Comparison of ENCODE assay signal across 26 mouse cellular contexts in the genomic region with DNA sequence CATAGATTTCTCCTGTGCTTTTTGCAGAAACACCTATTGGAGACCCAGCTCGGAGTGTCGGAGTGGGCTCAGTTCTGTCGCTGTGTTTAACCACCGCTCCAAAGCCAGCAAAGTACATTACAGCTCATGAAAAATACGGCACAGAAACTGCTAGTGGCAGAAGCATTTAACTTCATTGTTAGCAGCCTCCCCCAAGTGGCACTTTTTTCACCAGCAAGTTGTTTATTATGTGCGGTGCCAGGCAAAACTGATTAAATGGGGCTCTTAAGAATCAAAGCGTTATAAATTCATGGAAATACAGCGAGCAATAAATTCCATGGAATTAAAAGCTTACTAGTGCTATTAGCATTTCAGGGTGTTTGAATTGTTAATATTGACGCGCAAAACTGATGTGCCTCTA.
DNase-seq lines count a peak whose midpoint lies in the region; ATAC-seq and TF ChIP-seq lines count a peak whose summit lies in the region.
"Had no signal": no experiment of that assay in that cellular context is flagged by ENCODE, and none has a peak within 500 bp of the region (broad histone marks: within the 10 kb centered on the region; RNA-seq: fewer than 3 reads in every experiment).

No protein-coding gene starts in this region.

- intact Hi-C loops in heart, postnatal 14 days (cut with DNase I) = no loop called here

- no peaks in the 10 kb centered on the region; the same call in 1 of the 2 replicates for H3K4me1 ChIP-seq in forebrain, embryonic 14.5 days (ENCODE audit: control insufficient read depth, insufficient read depth, low read length)
- peaks cover 8% of the 10 kb centered on the region for H3K4me1 ChIP-seq in forebrain, embryonic 12.5 days
- H3K4me1 ChIP-seq in midbrain, embryonic 14.5 days (ENCODE audit: control insufficient read depth, insufficient read depth, low read length) = 0 out of 2 replicates have a peak, but pooled peaks cover 4% of the 10 kb centered on the region
- peaks cover 5% of the 10 kb centered on the region for H3K4me1 ChIP-seq in midbrain, embryonic 16.5 days (ENCODE audit: control insufficient read depth, insufficient read depth, low read length)
- H3K4me1 ChIP-seq: hindbrain, embryonic 15.5 days had no signal

- no peak for ATAC-seq in forebrain, embryonic 14.5 days
- ATAC-seq in forebrain, embryonic 12.5 days (ENCODE audit: low FRiP score) = no peak
- no peak for ATAC-seq in midbrain, embryonic 14.5 days (ENCODE audit: low FRiP score, low TSS enrichment)
- no peak for ATAC-seq in midbrain, embryonic 16.5 days
- ATAC-seq: activated CD4-positive, CD25-positive, alpha-beta regulatory T cell, adult 4 months; forebrain, embryonic 16.5 days; inflammation-experienced regulatory T-cells, adult 6 months; intestine, embryonic 16.5 days had no signal

- H3K4me3 ChIP-seq in forebrain, embryonic 14.5 days (ENCODE audit: low read depth, low read length) = no peak overlapping the region
- no peak overlapping the region for H3K4me3 ChIP-seq in forebrain, embryonic 12.5 days (replicated peaks)
- no peak overlapping the region for H3K4me3 ChIP-seq in layer of hippocampus, adult 2 months
- H3K4me3 ChIP-seq in midbrain, embryonic 14.5 days (replicated peaks; ENCODE audit: low read depth, low read length) = no peak overlapping the region
- H3K4me3 ChIP-seq in midbrain, embryonic 16.5 days (ENCODE audit: low read depth, low read length) = no peak overlapping the region
- H3K4me3 ChIP-seq: heart, embryonic 12.5 days; heart, embryonic 15.5 days; hindbrain, embryonic 15.5 days had no signal

- no peak overlapping the region for H3K9ac ChIP-seq in forebrain, embryonic 14.5 days (ENCODE audit: low read length)
- no peak overlapping the region for H3K9ac ChIP-seq in forebrain, embryonic 12.5 days
- H3K9ac ChIP-seq in midbrain, embryonic 14.5 days (replicated peaks; ENCODE audit: low read length) = no peak overlapping the region
- H3K9ac ChIP-seq in midbrain, embryonic 16.5 days (ENCODE audit: low read depth, low read length) = no peak overlapping the region
- H3K9ac ChIP-seq: heart, embryonic 12.5 days; heart, embryonic 15.5 days; hindbrain, embryonic 15.5 days had no signal

- H3K36me3 ChIP-seq in forebrain, embryonic 14.5 days (ENCODE audit: control insufficient read depth, insufficient read depth, low read length) = no peaks in the 10 kb centered on the region
- no peaks in the 10 kb centered on the region for H3K36me3 ChIP-seq in forebrain, embryonic 12.5 days (replicated peaks)
- H3K36me3 ChIP-seq in midbrain, embryonic 14.5 days (ENCODE audit: control insufficient read depth, insufficient read depth, low read length) = no peaks in the 10 kb centered on the region
- H3K36me3 ChIP-seq in midbrain, embryonic 16.5 days (ENCODE audit: control insufficient read depth, insufficient read depth, low read length) = no peaks in the 10 kb centered on the region
- H3K36me3 ChIP-seq: heart, embryonic 15.5 days; hindbrain, embryonic 15.5 days had no signal

- no peak overlapping the region for H3K4me2 ChIP-seq in forebrain, embryonic 14.5 days (ENCODE audit: low read length)
- no peak overlapping the region for H3K4me2 ChIP-seq in forebrain, embryonic 12.5 days
- no peak overlapping the region for H3K4me2 ChIP-seq in midbrain, embryonic 14.5 days (ENCODE audit: low read length)
- no peak overlapping the region for H3K4me2 ChIP-seq in midbrain, embryonic 16.5 days (ENCODE audit: low read length)
- H3K4me2 ChIP-seq: heart, embryonic 12.5 days; heart, embryonic 15.5 days; hindbrain, embryonic 15.5 days had no signal

- DNase-seq in forebrain, embryonic 14.5 days (ENCODE audit: low spot score) = peak; percentile 42
- no peak for DNase-seq in layer of hippocampus, adult 2 months (ENCODE audit: low spot score in 2 of 2)
- DNase-seq in layer of hippocampus, adult 9-11 months = no peak
- peak; percentile 59 for DNase-seq in midbrain, embryonic 14.5 days
- DNase-seq in forelimb bud, embryonic 11.5 days (ENCODE audit: low read depth, low spot score) = peak; percentile 16
- DNase-seq in heart, postnatal 14 days = no peak
- DNase-seq: adrenal gland, adult 8-10 months; adrenal gland, postnatal 36 days; cerebellum, adult 11-12 months; cerebellum, adult 8-10 months; cerebellum, postnatal 10 days; cerebellum, postnatal 36 days; embryo, embryonic 11 days; gastrocnemius, postnatal 25 days; heart, adult 18-20 months; heart, postnatal 10 days; heart, postnatal 4 days had no signal

- WGBS in forebrain, embryonic 14.5 days = 56% methylated on average over 10 of the region's 10 CpGs
- WGBS in forebrain, embryonic 12.5 days = 77% methylated on average over 10 of the region's 10 CpGs
- WGBS in midbrain, embryonic 14.5 days = 51% methylated on average over 10 of the region's 10 CpGs
- WGBS in midbrain, embryonic 16.5 days = 52% methylated on average over 10 of the region's 10 CpGs

- TF ChIP-seq CTCF in layer of hippocampus, adult 2 months (conservative IDR thresholded peaks at IDR 0.05) = peak; percentile 45

- no peak overlapping the region for H3K27ac ChIP-seq in forebrain, embryonic 14.5 days (ENCODE audit: low read depth, low read length)
- no peak overlapping the region for H3K27ac ChIP-seq in forebrain, embryonic 12.5 days
- H3K27ac ChIP-seq in layer of hippocampus, adult 2 months = no peak overlapping the region
- no peak overlapping the region for H3K27ac ChIP-seq in midbrain, embryonic 14.5 days (replicated peaks; ENCODE audit: low read depth, low read length)
- H3K27ac ChIP-seq in midbrain, embryonic 16.5 days (ENCODE audit: low read length) = no peak overlapping the region
- H3K27ac ChIP-seq: heart, embryonic 15.5 days; hindbrain, embryonic 15.5 days had no signal

- no peaks in the 10 kb centered on the region for H3K9me3 ChIP-seq in forebrain, embryonic 14.5 days (replicated peaks; ENCODE audit: control insufficient read depth, low read length)
- H3K9me3 ChIP-seq in forebrain, embryonic 12.5 days = no peaks in the 10 kb centered on the region
- no peaks in the 10 kb centered on the region for H3K9me3 ChIP-seq in midbrain, embryonic 14.5 days (ENCODE audit: control insufficient read depth, low read length)
- no peaks in the 10 kb centered on the region for H3K9me3 ChIP-seq in midbrain, embryonic 16.5 days (replicated peaks; ENCODE audit: control insufficient read depth, low read length, poor library complexity, severe bottlenecking)
- H3K9me3 ChIP-seq: heart, embryonic 12.5 days; heart, embryonic 15.5 days; hindbrain, embryonic 15.5 days had no signal

- no peaks in the 10 kb centered on the region for H3K27me3 ChIP-seq in forebrain, embryonic 14.5 days (replicated peaks; ENCODE audit: control insufficient read depth, insufficient read depth, low read length)
- no peaks in the 10 kb centered on the region for H3K27me3 ChIP-seq in forebrain, embryonic 12.5 days
- H3K27me3 ChIP-seq in midbrain, embryonic 14.5 days (ENCODE audit: control insufficient read depth, insufficient read depth, low read length) = no peaks in the 10 kb centered on the region
- H3K27me3 ChIP-seq in midbrain, embryonic 16.5 days (ENCODE audit: control insufficient read depth, insufficient read depth, low read depth, low read length) = no peaks in the 10 kb centered on the region
- H3K27me3 ChIP-seq: heart, embryonic 12.5 days; heart, embryonic 15.5 days; hindbrain, embryonic 15.5 days had no signal

Comparison
In these comparisons a context has a peak if more than half of its experiments do, and no peak if none do; other contexts are left out.
1. DNase-seq: peak in forebrain, embryonic 14.5 days (single experiment), midbrain, embryonic 14.5 days (single experiment) and forelimb bud, embryonic 11.5 days (single experiment); none in layer of hippocampus, adult 2 months (0 of 2), layer of hippocampus, adult 9-11 months (single experiment) and heart, postnatal 14 days (0 of 2).